Mouse (Mus musculus) heart, embryonic 10.5 days (tissue): ENCODE measurements around the gene Cdh22. TPM values are rescaled to one million over a fixed set of nuclear protein-coding genes. Genes with fewer than 3 reads are reported as not detected.

Experiments
- DNase-seq: peaks from one replicate; pipeline ENCODE4 v3.0.0-alpha.2; 2017; ENCODE audit warnings: low spot score
- H3K27ac ChIP-seq: fragments of 300-500 bp; sonication (generic); 2 replicates; pipeline ENCODE4 v1.5.1; 2016; ENCODE audit warnings: mild to moderate bottlenecking
- H3K27me3 ChIP-seq: fragments of 300-500 bp; sonication (generic); 2 replicates; pipeline ENCODE4 v1.6.1; 2016; ENCODE audit warnings: mild to moderate bottlenecking; ENCODE audit not compliant: poor library complexity, insufficient read depth, severe bottlenecking
- H3K36me3 ChIP-seq: fragments of 300-500 bp; sonication (generic); 2 replicates; pipeline ENCODE4 v1.6.1; 2016; ENCODE audit warnings: mild to moderate bottlenecking, moderate library complexity
- H3K4me1 ChIP-seq: fragments of 300-500 bp; sonication (generic); 2 replicates; pipeline ENCODE4 v1.6.1; 2016; ENCODE audit warnings: mild to moderate bottlenecking
- H3K4me3 ChIP-seq: fragments of 300-500 bp; sonication (generic); 2 replicates; pipeline ENCODE4 v1.5.1; 2016; ENCODE audit warnings: mild to moderate bottlenecking, moderate library complexity
- H3K9me3 ChIP-seq: fragments of 300-500 bp; sonication (generic); 2 replicates; pipeline ENCODE4 v1.6.1; 2016; ENCODE audit warnings: mild to moderate bottlenecking, moderate library complexity
- WGBS: fragments of 180-500 bp; shearing (Covaris S2); methylation state at CpG from one replicate; pipeline ENCODE4 v1.1.7; 2016; 5-methylcytosine and 5-hydroxymethylcytosine counted together
- polyA plus RNA-seq: library from polyadenylated mRNA; unstranded; fragments of >200 nt; fragmentation: Nextera tagmentation; extraction: Ambion mirVana; gene quantifications from 2 replicates; pipeline ENCODE4 v1.2.1, GENCODE M21; 2016

Gene Cdh22
- polyA plus RNA-seq, 1 experiment from 2014 or later = 0.04 TPM

DNA sequence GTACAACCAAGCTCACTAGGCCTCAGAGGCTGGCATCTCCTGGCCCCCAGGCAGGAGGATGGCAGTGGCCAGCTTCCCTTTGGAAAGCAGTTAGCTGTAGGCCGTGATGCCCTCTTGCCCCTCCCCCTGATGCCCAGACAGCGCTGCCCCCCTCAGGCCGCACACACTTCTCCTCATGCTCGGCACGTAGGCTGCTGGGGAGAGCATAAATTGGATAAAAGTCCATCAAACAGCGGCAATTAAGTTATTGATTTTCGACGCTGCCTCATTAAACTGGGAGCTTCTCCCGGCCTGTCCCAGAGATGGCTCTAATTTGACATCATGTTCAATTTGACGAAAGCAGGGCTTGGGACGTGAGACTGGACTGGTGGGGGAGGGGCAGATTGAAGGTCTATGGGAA lies 76.8 kb downstream of the Cdh22 start:
- no peak for DNase-seq
- WGBS = 71% methylated on average over 11 of the region's 11 CpGs

DNA sequence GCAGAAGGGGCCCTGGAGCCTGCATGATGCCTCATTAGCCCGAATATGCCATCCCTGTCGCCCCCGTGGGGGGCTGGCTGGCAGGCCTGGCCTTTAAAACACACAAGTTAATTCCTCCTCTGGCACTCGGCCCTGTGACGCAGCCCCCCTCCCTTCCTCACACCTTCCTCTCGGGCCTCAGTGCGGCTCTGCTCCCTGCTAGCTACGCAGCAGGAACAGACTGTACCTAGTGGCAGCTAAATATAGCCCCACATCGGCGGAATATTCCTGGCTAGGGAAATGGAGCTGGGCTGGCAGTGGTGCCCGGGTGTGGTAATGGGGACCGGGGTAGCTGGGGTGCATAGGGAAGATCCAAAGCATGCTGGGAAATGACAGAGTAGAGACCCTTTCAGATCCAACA lies 81.6 kb downstream of the Cdh22 start:
- peaks cover 92% of the 10 kb centered on the region for H3K27me3 ChIP-seq
- DNase-seq = no peak
- peaks cover 13% of the 10 kb centered on the region for H3K4me1 ChIP-seq
- WGBS = 13% methylated on average over 12 of the region's 12 CpGs
- H3K9me3 ChIP-seq = no peaks in the 10 kb centered on the region
- peak overlapping the region; percentile 10; the same call in 1 of the 2 replicates for H3K4me3 ChIP-seq
- H3K36me3 ChIP-seq = no peaks in the 10 kb centered on the region
- H3K27ac ChIP-seq = no peak overlapping the region

More for the DNA sequence above, 76.8 kb downstream of the Cdh22 start:
- Histone ChIP-seq H3K27ac (no peak overlapping the region), H3K9me3 (no peaks in the 10 kb centered on the region), H3K4me3 (no peak overlapping the region), H3K4me1 (peaks cover 6% of the 10 kb centered on the region), H3K36me3 (no peaks in the 10 kb centered on the region), H3K27me3 (peaks cover 83% of the 10 kb centered on the region)

DNA sequence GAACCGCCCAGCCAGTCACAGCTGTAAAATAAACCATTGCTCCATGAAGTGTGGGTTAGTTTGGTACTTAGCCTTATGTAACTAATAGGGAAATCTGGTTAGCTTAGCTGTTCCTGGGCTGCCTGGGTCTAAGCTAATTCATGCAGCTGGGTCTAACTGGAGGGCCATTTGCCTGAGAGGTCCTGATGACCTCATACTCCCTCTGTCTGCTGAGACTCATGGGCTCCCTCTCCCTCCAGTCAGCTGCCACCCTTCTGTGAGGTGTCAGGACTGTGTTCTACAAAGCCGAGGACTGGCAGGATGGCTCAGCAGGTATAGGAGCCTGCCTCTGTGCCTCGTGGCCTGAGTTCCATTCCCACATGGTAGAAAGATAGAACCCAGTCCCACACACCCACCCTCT lies 84.9 kb downstream of the Cdh22 start:
- H3K27me3 ChIP-seq = peaks cover 87% of the 10 kb centered on the region
- no peak overlapping the region for H3K27ac ChIP-seq
- 40% methylated on average over 3 of the region's 3 CpGs for WGBS

DNA sequence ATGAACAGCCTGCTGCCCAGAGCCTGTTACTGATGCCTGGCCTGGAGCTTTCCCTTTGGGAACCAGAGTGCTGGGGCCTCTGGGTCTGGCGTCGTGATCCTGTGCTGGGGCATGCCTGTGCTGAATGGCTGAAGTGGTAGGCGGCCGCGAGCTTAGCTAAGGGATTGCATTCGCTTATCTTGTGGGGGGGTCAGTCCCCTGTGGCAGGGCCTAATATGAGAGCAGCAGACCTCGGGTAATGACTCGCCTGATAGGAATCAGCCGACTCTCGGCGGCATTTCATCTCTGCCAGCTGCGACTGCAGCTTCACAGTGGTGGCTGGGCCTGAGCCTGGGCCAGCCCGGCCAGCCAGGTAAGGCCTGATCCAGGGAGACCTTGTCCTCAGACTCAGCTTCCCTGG lies 88.8 kb downstream of the Cdh22 start:
- H3K27me3 ChIP-seq = peaks cover 92% of the 10 kb centered on the region
- WGBS = 44% methylated on average over 13 of the region's 13 CpGs
- no peak overlapping the region for H3K27ac ChIP-seq
- no peaks in the 10 kb centered on the region for H3K9me3 ChIP-seq
- H3K4me1 ChIP-seq = peaks cover 25% of the 10 kb centered on the region
- H3K4me3 ChIP-seq = no peak overlapping the region
- no peak for DNase-seq
- no peaks in the 10 kb centered on the region for H3K36me3 ChIP-seq

More for the DNA sequence above, 84.9 kb downstream of the Cdh22 start:
- Histone ChIP-seq H3K4me1 (peaks cover 13% of the 10 kb centered on the region), H3K9me3 (no peaks in the 10 kb centered on the region), H3K36me3 (no peaks in the 10 kb centered on the region), H3K4me3 (no peak overlapping the region)
- DNase-seq = no peak

DNA sequence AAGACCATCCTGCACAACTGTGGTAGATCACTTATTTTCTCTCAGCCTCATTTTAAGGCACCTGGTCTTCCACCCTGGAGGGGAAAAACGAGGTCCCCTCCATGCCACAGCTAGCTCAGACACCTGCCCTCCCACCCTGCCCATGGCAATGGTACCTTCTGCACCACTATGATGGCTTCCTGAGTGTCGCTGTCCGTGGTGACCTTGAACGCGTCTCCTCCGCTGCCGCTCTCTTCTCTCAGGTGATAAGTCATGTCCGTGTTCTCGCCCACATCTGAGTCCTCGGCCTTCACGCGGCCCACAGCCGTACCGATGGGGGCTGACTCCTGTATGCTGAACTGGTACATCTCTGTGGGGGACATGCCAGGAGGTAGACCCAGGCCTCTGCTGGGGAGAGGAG lies 91.2 kb downstream of the Cdh22 start:
- 54% methylated on average over 14 of the region's 14 CpGs for WGBS
- no peak overlapping the region for H3K4me3 ChIP-seq
- no peaks in the 10 kb centered on the region for H3K9me3 ChIP-seq
- DNase-seq = no peak
- peaks cover 82% of the 10 kb centered on the region for H3K27me3 ChIP-seq
- no peaks in the 10 kb centered on the region for H3K36me3 ChIP-seq
- H3K4me1 ChIP-seq = peaks cover 45% of the 10 kb centered on the region
- no peak overlapping the region for H3K27ac ChIP-seq

DNA sequence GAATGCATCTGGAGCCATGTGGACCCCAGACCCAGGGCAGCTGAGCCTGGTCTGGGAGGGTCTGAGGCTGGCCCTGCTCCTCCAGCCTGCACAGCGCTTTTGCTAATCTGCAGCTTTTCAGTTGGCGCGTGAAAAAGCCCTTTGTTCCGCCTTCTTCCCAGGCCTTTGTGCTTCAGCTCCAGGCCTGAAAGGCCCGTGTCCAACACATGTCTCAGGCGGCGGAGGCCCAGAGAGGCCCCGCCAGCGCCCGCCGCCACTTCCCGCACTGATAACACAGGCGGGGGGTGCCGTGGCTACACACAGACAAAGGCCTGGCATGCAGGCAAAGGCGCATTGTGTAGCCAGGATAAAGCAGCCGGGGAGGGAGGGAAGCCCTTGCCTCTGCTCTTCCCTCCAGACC lies 98.6 kb downstream of the Cdh22 start:
- H3K27me3 ChIP-seq = peaks cover 75% of the 10 kb centered on the region
- H3K9me3 ChIP-seq = no peaks in the 10 kb centered on the region
- no peaks in the 10 kb centered on the region for H3K36me3 ChIP-seq
- WGBS = 8% methylated on average over 16 of the region's 16 CpGs
- DNase-seq = no peak
- H3K4me3 ChIP-seq = 0 out of 2 replicates have a peak overlapping the region, but pooled peaks have one; percentile 22
- H3K27ac ChIP-seq = peak overlapping the region; percentile 59
- H3K4me1 ChIP-seq = peaks cover 53% of the 10 kb centered on the region

DNA sequence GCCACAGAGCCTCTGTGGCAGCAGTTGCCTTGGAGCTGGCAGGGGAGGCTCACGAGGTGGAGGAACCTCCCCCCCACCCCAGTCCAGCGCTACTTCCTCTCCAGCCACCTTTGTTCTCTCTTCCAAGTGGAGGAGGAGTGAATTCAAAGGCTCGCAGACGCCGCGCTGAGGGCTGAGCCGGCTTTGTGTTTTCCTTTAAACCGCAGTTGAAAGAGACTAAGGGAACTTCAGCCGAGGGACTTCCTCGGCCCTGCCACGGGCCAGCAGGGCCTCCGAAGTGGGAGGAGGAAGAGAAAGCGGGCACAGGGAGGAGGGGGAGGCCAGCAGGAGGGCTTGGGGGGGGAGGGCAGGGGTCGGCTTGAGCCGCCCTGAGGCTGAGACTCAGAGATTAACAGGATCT lies 101.1 kb downstream of the Cdh22 start:
- DNase-seq = no peak
- peak overlapping the region; percentile 42 for H3K4me3 ChIP-seq
- H3K36me3 ChIP-seq = no peaks in the 10 kb centered on the region
- H3K4me1 ChIP-seq = peaks cover 31% of the 10 kb centered on the region
- WGBS = under 1% methylated on average over 15 of the region's 15 CpGs
- H3K9me3 ChIP-seq = no peaks in the 10 kb centered on the region
- peaks cover 85% of the 10 kb centered on the region for H3K27me3 ChIP-seq
- peak overlapping the region; percentile 67 for H3K27ac ChIP-seq

DNA sequence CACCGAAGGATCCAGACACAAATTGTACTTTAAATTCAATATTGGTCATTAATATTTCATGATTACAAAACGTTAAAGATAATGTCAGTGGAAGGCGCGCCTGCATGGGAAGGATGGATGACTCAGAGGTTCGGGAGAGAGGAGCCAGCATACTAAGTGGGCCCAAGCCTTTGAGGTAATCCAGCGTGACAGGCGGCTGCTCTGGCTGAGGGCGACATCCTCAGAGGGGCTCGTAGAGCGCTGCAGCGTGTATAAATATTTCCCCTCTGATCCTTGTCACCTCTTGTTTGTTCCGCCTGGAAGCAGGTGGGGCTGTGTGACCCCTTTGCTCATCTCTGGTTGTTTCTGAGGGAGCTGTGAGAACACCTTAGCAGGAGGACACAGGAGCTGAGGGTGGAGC lies 103.2 kb downstream of the Cdh22 start:
- 41% methylated on average over 12 of the region's 12 CpGs for WGBS
- H3K27me3 ChIP-seq = peaks cover 96% of the 10 kb centered on the region
- DNase-seq = no peak

DNA sequence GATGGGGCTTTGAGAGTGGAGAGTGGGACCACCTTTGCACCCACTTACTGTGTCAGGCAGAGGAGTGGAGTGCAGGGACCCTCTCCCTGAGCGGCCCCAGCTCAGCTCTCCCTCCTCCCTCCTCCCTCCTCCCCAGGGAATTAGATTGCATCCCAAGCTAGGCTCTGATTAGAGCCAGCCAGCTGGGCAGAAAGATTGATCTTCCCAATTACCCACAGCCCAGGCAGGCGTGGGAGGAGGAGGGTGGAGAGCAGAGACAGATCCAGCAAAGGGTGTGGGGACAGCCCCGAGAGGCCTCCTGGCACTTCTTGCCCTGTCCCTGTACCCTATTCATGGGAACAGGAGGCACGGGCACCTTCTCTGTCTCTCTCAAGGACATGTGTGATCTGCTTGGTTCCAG lies 105.5 kb downstream of the Cdh22 start:
- Histone ChIP-seq H3K27ac (no peak overlapping the region), H3K9me3 (no peaks in the 10 kb centered on the region), H3K27me3 (peaks cover 99% of the 10 kb centered on the region), H3K4me1 (peaks cover 15% of the 10 kb centered on the region), H3K36me3 (no peaks in the 10 kb centered on the region), H3K4me3 (no peak overlapping the region)
- no peak for DNase-seq
- WGBS = 53% methylated on average over 4 of the region's 4 CpGs

More for the DNA sequence above, 103.2 kb downstream of the Cdh22 start:
- Histone ChIP-seq H3K4me3 (no peak overlapping the region), H3K36me3 (no peaks in the 10 kb centered on the region), H3K4me1 (peaks cover 20% of the 10 kb centered on the region), H3K9me3 (no peaks in the 10 kb centered on the region), H3K27ac (no peak overlapping the region)

DNA sequence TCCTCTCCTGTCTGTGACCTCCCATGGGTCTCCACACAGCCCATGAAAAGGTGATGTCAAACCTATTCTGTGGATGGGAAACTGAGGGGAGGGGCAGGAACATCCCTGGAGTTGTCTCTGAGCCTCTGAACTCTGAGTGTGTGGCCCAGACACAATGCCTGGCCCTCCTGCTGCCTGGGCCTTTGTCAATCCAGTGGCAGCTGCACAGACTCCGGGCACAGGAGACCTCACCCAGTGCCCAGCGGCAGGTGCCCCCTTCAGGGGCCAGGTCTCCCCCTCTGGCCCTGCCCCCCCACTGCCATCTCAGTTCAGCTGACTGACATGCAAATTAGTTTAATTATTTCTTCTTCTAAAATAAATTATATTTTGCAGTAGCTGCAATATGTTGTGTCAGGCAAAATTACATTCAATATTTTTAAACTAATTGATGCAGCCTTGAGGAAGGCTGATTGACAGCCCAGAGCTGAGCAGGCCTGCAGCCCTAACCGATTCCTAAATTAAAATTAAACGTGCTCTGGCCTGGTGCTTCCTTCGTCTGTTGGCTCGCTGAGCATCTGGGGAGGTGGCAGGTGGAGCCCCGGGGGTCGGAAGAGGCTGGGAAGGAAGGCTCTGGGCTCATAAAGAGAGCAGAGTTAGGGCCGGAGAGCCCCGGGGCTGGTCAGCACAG lies 107.6 kb downstream of the Cdh22 start:
- no peaks in the 10 kb centered on the region for H3K36me3 ChIP-seq
- no peaks in the 10 kb centered on the region for H3K9me3 ChIP-seq
- peaks cover 99% of the 10 kb centered on the region for H3K27me3 ChIP-seq
- 54% methylated on average over 10 of the region's 10 CpGs for WGBS
- H3K4me3 ChIP-seq = no peak overlapping the region
- DNase-seq = no peak
- H3K4me1 ChIP-seq = peaks cover 4% of the 10 kb centered on the region; the same call in 1 of the 2 replicates
- no peak overlapping the region for H3K27ac ChIP-seq

DNA sequence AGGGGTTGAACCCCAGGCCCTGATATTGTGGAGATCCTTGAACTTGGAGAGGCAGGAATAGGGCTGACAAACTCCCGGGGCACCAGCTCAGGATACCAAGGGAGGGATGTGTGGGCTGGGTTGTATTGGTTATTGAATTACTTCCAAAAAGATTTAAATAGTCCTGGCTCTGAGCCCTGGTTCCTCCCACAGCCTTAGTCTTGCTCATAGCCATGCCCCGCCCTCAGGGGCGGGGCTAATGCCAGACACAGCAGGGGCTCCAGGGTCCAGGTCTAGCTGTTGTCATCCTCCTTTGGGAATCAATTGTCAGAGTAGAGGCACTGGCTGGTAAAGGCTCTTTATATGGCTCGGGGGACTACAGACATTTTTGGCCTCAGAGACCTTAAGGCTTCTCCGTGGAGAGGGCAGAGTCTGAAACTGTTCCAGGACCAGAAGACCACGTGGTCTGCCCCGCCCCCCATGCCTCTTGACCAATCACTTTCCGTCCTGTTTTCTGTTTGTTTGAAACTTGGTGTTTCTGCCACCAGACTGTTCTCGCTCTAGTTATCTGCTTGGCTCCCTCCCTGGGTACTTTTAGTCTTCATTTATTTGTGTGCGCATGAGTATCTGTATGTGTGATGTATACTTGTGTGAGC lies 113.3 kb downstream of the Cdh22 start:
- no peaks in the 10 kb centered on the region for H3K9me3 ChIP-seq
- peaks cover 10% of the 10 kb centered on the region; the same call in 1 of the 2 replicates for H3K4me1 ChIP-seq
- H3K27ac ChIP-seq = no peak overlapping the region
- H3K4me3 ChIP-seq = no peak overlapping the region
- no peak for DNase-seq
- H3K27me3 ChIP-seq = peaks cover 98% of the 10 kb centered on the region
- WGBS = 27% methylated on average over 10 of the region's 10 CpGs
- no peaks in the 10 kb centered on the region for H3K36me3 ChIP-seq

DNA sequence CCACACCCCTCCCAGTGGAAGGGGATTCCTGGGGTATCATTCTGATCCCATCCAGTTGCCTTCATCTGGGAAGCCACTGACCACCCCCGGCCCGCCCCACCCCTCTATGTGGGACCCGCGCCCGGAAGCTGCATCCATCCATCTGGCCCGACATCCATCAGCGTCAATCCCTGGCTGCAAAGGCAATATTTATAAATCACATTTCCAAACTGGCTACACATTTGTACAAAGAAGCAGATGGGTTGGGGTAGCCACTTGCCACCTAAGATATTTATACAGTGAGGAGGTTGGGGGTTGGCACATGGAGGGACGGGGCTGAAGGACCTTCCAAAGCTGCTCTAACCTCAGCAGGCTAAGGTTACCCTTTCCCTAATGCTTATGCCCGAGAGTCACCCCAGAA lies 113.9 kb downstream of the Cdh22 start:
- Histone ChIP-seq H3K36me3 (no peaks in the 10 kb centered on the region), H3K4me3 (no peak overlapping the region), H3K4me1 (peaks cover 8% of the 10 kb centered on the region; the same call in 1 of the 2 replicates), H3K27me3 (peaks cover 98% of the 10 kb centered on the region), H3K27ac (no peak overlapping the region), H3K9me3 (no peaks in the 10 kb centered on the region)
- no peak for DNase-seq
- WGBS = 81% methylated on average over 9 of the region's 9 CpGs

DNA sequence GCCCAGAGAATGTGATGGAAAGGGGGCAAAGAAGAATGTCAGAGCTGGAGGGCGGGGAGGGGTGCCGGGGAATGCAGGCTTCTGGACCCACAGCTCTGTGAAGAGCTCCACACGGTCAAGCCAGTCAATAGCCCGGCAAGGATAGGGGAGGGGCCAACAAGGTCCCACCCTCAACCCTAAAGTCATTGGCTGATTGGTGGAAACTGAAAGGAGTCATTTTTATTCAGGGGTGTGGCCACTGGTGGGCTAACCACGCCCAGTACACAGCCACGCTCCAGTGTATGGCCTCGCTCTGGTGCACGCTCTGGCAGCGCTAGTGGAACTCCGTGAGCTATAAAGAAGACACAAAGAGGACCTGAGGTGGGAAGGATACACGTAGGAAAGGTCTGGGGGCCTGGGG lies 120.9 kb downstream of the Cdh22 start:
- DNase-seq = no peak
- WGBS = 20% methylated on average over 11 of the region's 11 CpGs

More for the DNA sequence above, 120.9 kb downstream of the Cdh22 start:
- Histone ChIP-seq H3K4me3 (no peak overlapping the region), H3K27me3 (peaks cover 100% of the 10 kb centered on the region), H3K27ac (no peak overlapping the region), H3K9me3 (no peaks in the 10 kb centered on the region), H3K4me1 (peaks cover 13% of the 10 kb centered on the region), H3K36me3 (no peaks in the 10 kb centered on the region)
